Mouse (Mus musculus) frontal cortex, postnatal 36 days (tissue): ENCODE measurements around the gene Fam189a2.

Source experiments
- DNase-seq, 2 experiments: peaks; one replicate each; pipeline ENCODE4 v3.0.0; 2022; ENCODE audit warnings: low spot score in 2 of 2

The Fam189a2 gene

GRCm38 (mm10) chr19:23972881-23973649 lies 57.8 kb downstream of the Fam189a2 start:
- no peak for DNase-seq

- DNase-seq = no peak
These were observed 59.4 kb downstream of the Fam189a2 start for GRCm38 (mm10) chr19:23971391-23971790.

GRCm38 (mm10) chr19:23970374-23970773 lies 60.4 kb downstream of the Fam189a2 start:
- DNase-seq = no peak

- no peak for DNase-seq
These were observed 62.0 kb downstream of the Fam189a2 start for GRCm38 (mm10) chr19:23968862-23969225.

- no peak for DNase-seq
These were observed 62.5 kb downstream of the Fam189a2 start for GRCm38 (mm10) chr19:23968125-23968861.

- peak; percentile 71 to 76 for DNase-seq
These were observed 63.7 kb downstream of the Fam189a2 start for GRCm38 (mm10) chr19:23967156-23967555.

GRCm38 (mm10) chr19:23966376-23966775 lies 64.4 kb downstream of the Fam189a2 start:
- DNase-seq = no peak

GRCm38 (mm10) chr19:23964401-23964910 lies 66.4 kb downstream of the Fam189a2 start:
- DNase-seq = no peak

GRCm38 (mm10) chr19:23961516-23961915 lies 69.3 kb downstream of the Fam189a2 start:
- peak in 1 of 2 experiments; percentile 80 for DNase-seq

GRCm38 (mm10) chr19:23960831-23961447 lies 69.9 kb downstream of the Fam189a2 start:
- DNase-seq = no peak

- no peak for DNase-seq
These were observed 70.5 kb downstream of the Fam189a2 start for GRCm38 (mm10) chr19:23960275-23960674.

- no peak for DNase-seq
These were observed 70.9 kb downstream of the Fam189a2 start for GRCm38 (mm10) chr19:23959870-23960269.

GRCm38 (mm10) chr19:23958925-23959324 lies 71.9 kb downstream of the Fam189a2 start:
- no peak for DNase-seq

- no peak for DNase-seq
These were observed 73.3 kb downstream of the Fam189a2 start for GRCm38 (mm10) chr19:23957563-23957962.

- no peak for DNase-seq
These were observed 74.4 kb downstream of the Fam189a2 start for GRCm38 (mm10) chr19:23956299-23956975.

- DNase-seq = no peak
These were observed 75.4 kb downstream of the Fam189a2 start for GRCm38 (mm10) chr19:23955461-23955860.

- DNase-seq = no peak
These were observed 82.4 kb downstream of the Fam189a2 start for GRCm38 (mm10) chr19:23948301-23949000.

- no peak for DNase-seq
These were observed 82.9 kb downstream of the Fam189a2 start for GRCm38 (mm10) chr19:23947871-23948270.

- DNase-seq = no peak
These were observed 84.1 kb downstream of the Fam189a2 start for GRCm38 (mm10) chr19:23946751-23947150.

GRCm38 (mm10) chr19:23946026-23946685 lies 84.7 kb downstream of the Fam189a2 start:
- DNase-seq = no peak

GRCm38 (mm10) chr19:23942886-23943285 lies 87.9 kb downstream of the Fam189a2 start:
- no peak for DNase-seq
